Mouse (Mus musculus) liver, adult (tissue): ENCODE results near the gene Dusp12.

Experiments
- GATA4 ChIP-seq: IDR thresholded peaks from 2 replicates; pipeline ENCODE4 v1.6.1; 2014; ENCODE audit warnings: mild to moderate bottlenecking, low read length; ENCODE audit not compliant: insufficient replicate concordance

Gene Dusp12

GRCm38 (mm10) chr1:170884978-170885561, at the start of gene Dusp12, which contains the start of gene Gm26620:
Gene Dusp12, minus strand, starts transcription at chr1:170885540.
Gene Gm26620, plus strand, starts transcription at chr1:170885065.
- no peak for TF ChIP-seq GATA4

GRCm38 (mm10) chr1:170934383-170934782, 49.0 kb upstream of the Dusp12 start:
- no peak for TF ChIP-seq GATA4

GRCm38 (mm10) chr1:170933940-170934339, 48.6 kb upstream of the Dusp12 start:
- no peak for TF ChIP-seq GATA4

- no peak for TF ChIP-seq GATA4
Observed at GRCm38 (mm10) chr1:170933386-170933920, 48.1 kb upstream of the Dusp12 start.

- no peak for TF ChIP-seq GATA4
Observed at GRCm38 (mm10) chr1:170932043-170932442, 46.7 kb upstream of the Dusp12 start.

GRCm38 (mm10) chr1:170929245-170929644, 43.9 kb upstream of the Dusp12 start:
- TF ChIP-seq GATA4, result no peak

- TF ChIP-seq GATA4, result no peak
Observed at GRCm38 (mm10) chr1:170928467-170928866, 43.1 kb upstream of the Dusp12 start.

GRCm38 (mm10) chr1:170927378-170927777, 42.0 kb upstream of the Dusp12 start, which contains the start of gene Fcrla:
Gene Fcrla, minus strand, starts transcription at chr1:170927583.
- no peak for TF ChIP-seq GATA4

GRCm38 (mm10) chr1:170926941-170927340, 41.6 kb upstream of the Dusp12 start:
- no peak for TF ChIP-seq GATA4

- TF ChIP-seq GATA4, result peak; percentile 24; the same call in 1 of the 2 replicates
Observed at GRCm38 (mm10) chr1:170924485-170924884, 39.1 kb upstream of the Dusp12 start.

- no peak for TF ChIP-seq GATA4
Observed at GRCm38 (mm10) chr1:170919308-170919707, 34.0 kb upstream of the Dusp12 start.

GRCm38 (mm10) chr1:170915657-170916056, 30.3 kb upstream of the Dusp12 start:
- no peak for TF ChIP-seq GATA4

GRCm38 (mm10) chr1:170912891-170913615, 27.7 kb upstream of the Dusp12 start, which contains the start of gene Fcrlb:
Gene Fcrlb, minus strand, starts transcription at chr1:170912941.
- no peak for TF ChIP-seq GATA4

- no peak for TF ChIP-seq GATA4
Observed at GRCm38 (mm10) chr1:170911907-170912660, 26.7 kb upstream of the Dusp12 start.

GRCm38 (mm10) chr1:170908341-170908740, 23.0 kb upstream of the Dusp12 start:
- no peak for TF ChIP-seq GATA4
